Mouse (Mus musculus) stomach, embryonic 15.5 days (tissue): Measurements from ENCODE around the gene Cpeb3. TPM values are rescaled to one million over a fixed set of nuclear protein-coding genes. Genes with fewer than 3 reads are reported as not detected.

Experiments used
- ATAC-seq: fragments of 200-750 bp; cut with Nextera tagmentation; 2 replicates; pipeline ENCODE4 v1.8.0; 2017; ENCODE audit warnings: low read depth, moderate number of reproducible peaks, moderate TSS enrichment; ENCODE audit not compliant: insufficient read depth, low FRiP score
- H3K27ac ChIP-seq: fragments of 300-500 bp; sonication (generic); 2 replicates; pipeline ENCODE4 v1.5.1; 2015; ENCODE audit warnings: mild to moderate bottlenecking, inconsistent platforms
- H3K27me3 ChIP-seq: fragments of 300-500 bp; sonication (generic); replicated peaks from 2 replicates; pipeline ENCODE4 v1.6.1; 2015; ENCODE audit warnings: inconsistent platforms
- H3K36me3 ChIP-seq: fragments of 300-500 bp; sonication (generic); 2 replicates; pipeline ENCODE4 v1.6.1; 2015; ENCODE audit warnings: inconsistent platforms
- H3K4me1 ChIP-seq: fragments of 300-500 bp; sonication (generic); 2 replicates; pipeline ENCODE4 v1.6.1; 2015; ENCODE audit warnings: inconsistent platforms
- H3K4me2 ChIP-seq: fragments of 300-500 bp; sonication (generic); 2 replicates; pipeline ENCODE4 v1.6.1; 2015; ENCODE audit warnings: mild to moderate bottlenecking, inconsistent platforms
- H3K4me3 ChIP-seq: fragments of 300-500 bp; sonication (generic); replicated peaks from 2 replicates; pipeline ENCODE4 v1.5.1; 2015; ENCODE audit warnings: inconsistent platforms
- H3K9ac ChIP-seq: fragments of 300-500 bp; sonication (generic); 2 replicates; pipeline ENCODE4 v1.6.1; 2015; ENCODE audit warnings: inconsistent platforms
- H3K9me3 ChIP-seq: fragments of 300-500 bp; sonication (generic); 2 replicates; pipeline ENCODE4 v1.6.1; 2016; ENCODE audit warnings: inconsistent platforms
- WGBS: fragments of 180-500 bp; shearing (Covaris S2); methylation state at CpG from one replicate; pipeline ENCODE4 v1.1.7; 2015; 5-methylcytosine and 5-hydroxymethylcytosine counted together
- polyA plus RNA-seq: library from polyadenylated mRNA; unstranded; fragments of >200 nt; fragmentation: Nextera tagmentation; extraction: Ambion mirVana; gene quantifications from 2 replicates; pipeline ENCODE4 v1.2.1, GENCODE M21; 2015

Cpeb3 gene
- polyA plus RNA-seq, 1 experiment from 2014 or later: 1.3 TPM

GRCm38 (mm10) chr19:37044431-37044830, 164.0 kb downstream of the Cpeb3 start:
- no peaks in the 10 kb centered on the region for H3K36me3 ChIP-seq
- H3K27me3 ChIP-seq: no peaks in the 10 kb centered on the region
- H3K9ac ChIP-seq: no peak overlapping the region
- H3K4me2 ChIP-seq: no peak overlapping the region
- H3K4me3 ChIP-seq: no peak overlapping the region
- WGBS: 68% methylated on average over 10 of the region's 10 CpGs
- H3K4me1 ChIP-seq: no peaks in the 10 kb centered on the region
- ATAC-seq: no peak
- no peaks in the 10 kb centered on the region for H3K9me3 ChIP-seq
- H3K27ac ChIP-seq: no peak overlapping the region

GRCm38 (mm10) chr19:37040906-37041305, 167.5 kb downstream of the Cpeb3 start:
- no peaks in the 10 kb centered on the region for H3K36me3 ChIP-seq
- no peaks in the 10 kb centered on the region for H3K4me1 ChIP-seq
- ATAC-seq: no peak
- H3K9me3 ChIP-seq: no peaks in the 10 kb centered on the region
- no peak overlapping the region for H3K27ac ChIP-seq
- H3K27me3 ChIP-seq: no peaks in the 10 kb centered on the region
- H3K4me2 ChIP-seq: no peak overlapping the region
- no peak overlapping the region for H3K9ac ChIP-seq
- no peak overlapping the region for H3K4me3 ChIP-seq

DNA sequence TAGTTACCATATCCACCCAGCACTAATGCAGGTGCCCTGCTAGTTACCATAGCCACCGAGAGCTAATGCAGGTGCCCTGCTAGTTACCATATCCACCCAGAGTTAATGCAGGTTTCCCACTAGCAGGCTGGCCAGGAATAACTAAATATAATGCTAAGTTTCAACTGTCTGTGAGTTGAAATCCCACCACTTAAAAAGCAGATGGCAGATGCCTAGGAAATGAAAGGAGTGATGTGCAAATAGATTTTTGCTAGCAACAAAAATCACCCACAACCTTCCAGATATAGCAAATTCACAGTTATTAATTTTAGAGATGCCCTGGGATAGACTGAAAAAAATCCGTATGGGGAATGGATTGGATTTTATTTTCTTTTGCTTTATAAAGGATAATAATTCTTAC, 176.0 kb downstream of the Cpeb3 start:
- no peak overlapping the region for H3K9ac ChIP-seq
- no peak overlapping the region for H3K4me2 ChIP-seq
- no peak overlapping the region for H3K27ac ChIP-seq
- no peaks in the 10 kb centered on the region for H3K4me1 ChIP-seq
- ATAC-seq: no peak
- H3K4me3 ChIP-seq: no peak overlapping the region
- H3K27me3 ChIP-seq: no peaks in the 10 kb centered on the region
- no peaks in the 10 kb centered on the region for H3K9me3 ChIP-seq
- H3K36me3 ChIP-seq: no peaks in the 10 kb centered on the region
- WGBS: 86% methylated on average over 2 of the region's 2 CpGs

DNA sequence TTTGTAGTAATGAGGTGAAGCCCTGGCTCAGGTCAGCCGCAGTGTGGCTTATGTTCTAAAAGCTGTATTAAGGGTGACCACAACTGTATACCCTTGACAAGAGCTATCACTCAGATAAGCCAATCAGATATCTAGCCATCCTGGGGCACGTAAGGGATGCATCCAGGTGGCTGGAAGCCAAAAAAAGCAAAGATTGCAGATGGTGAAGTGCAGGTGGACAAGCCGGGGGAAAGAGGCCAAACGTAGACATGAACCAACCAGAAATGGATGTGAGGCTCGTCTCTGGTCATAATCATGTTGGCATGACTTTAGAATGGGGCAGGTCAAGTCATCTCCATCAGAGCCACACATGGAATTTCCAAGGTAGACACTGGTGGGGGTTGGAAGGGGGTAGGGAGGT, 177.0 kb downstream of the Cpeb3 start:
- Histone ChIP-seq H3K4me2 (no peak overlapping the region), H3K9me3 (no peaks in the 10 kb centered on the region), H3K27ac (no peak overlapping the region), H3K4me3 (no peak overlapping the region), H3K9ac (no peak overlapping the region), H3K4me1 (no peaks in the 10 kb centered on the region), H3K27me3 (no peaks in the 10 kb centered on the region), H3K36me3 (no peaks in the 10 kb centered on the region)
- 79% methylated on average over 5 of the region's 5 CpGs for WGBS
- ATAC-seq: no peak

GRCm38 (mm10) chr19:37029771-37030170, 178.6 kb downstream of the Cpeb3 start:
- Histone ChIP-seq H3K27ac (no peak overlapping the region), H3K9ac (no peak overlapping the region), H3K4me2 (no peak overlapping the region), H3K9me3 (no peaks in the 10 kb centered on the region), H3K4me1 (no peaks in the 10 kb centered on the region), H3K27me3 (no peaks in the 10 kb centered on the region), H3K4me3 (no peak overlapping the region), H3K36me3 (no peaks in the 10 kb centered on the region)
- 79% methylated on average over 6 of the region's 6 CpGs for WGBS
- ATAC-seq: no peak

GRCm38 (mm10) chr19:37026408-37026807, 182.0 kb downstream of the Cpeb3 start:
- Histone ChIP-seq H3K4me1 (no peaks in the 10 kb centered on the region), H3K9me3 (no peaks in the 10 kb centered on the region), H3K27ac (no peak overlapping the region), H3K4me2 (no peak overlapping the region), H3K4me3 (no peak overlapping the region), H3K9ac (no peak overlapping the region), H3K27me3 (no peaks in the 10 kb centered on the region), H3K36me3 (no peaks in the 10 kb centered on the region)
- no peak for ATAC-seq
- WGBS: 64% methylated on average over 11 of the region's 11 CpGs

DNA sequence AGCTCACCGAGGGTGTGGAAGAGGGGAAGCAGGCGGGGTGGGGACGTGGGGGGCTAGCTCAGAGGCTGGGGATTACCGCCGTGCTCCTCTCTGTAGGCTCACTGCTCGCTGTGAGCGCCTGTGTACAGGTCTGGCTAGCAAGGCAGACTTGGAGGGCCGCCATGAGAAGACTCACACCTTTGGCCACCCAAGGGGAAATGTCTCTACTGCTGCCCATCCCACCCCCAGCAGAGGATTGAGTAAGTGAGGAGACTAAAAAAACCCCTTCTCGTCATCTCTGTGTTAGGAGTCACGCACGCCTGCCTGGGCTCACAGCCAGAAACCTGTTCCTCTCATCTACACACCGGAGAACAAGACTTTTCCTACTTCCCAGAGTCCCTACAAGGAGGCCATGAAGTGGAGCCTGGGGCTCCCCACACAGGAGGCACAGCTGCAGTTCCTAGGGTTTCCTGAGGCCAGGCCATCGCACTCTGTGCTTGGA, 182.5 kb downstream of the Cpeb3 start:
- no peak for ATAC-seq
- Histone ChIP-seq H3K4me3 (no peak overlapping the region), H3K4me1 (no peaks in the 10 kb centered on the region)

GRCm38 (mm10) chr19:37022146-37022545, 186.3 kb downstream of the Cpeb3 start:
- Histone ChIP-seq H3K4me1 (no peaks in the 10 kb centered on the region), H3K27ac (no peak overlapping the region), H3K36me3 (no peaks in the 10 kb centered on the region), H3K4me3 (no peak overlapping the region), H3K9ac (no peak overlapping the region), H3K27me3 (no peaks in the 10 kb centered on the region), H3K4me2 (no peak overlapping the region), H3K9me3 (no peaks in the 10 kb centered on the region)
- WGBS: 90% methylated on average over 5 of the region's 5 CpGs
- ATAC-seq: no peak

More for the DNA sequence above, 182.5 kb downstream of the Cpeb3 start:
- Histone ChIP-seq H3K27ac (no peak overlapping the region), H3K36me3 (no peaks in the 10 kb centered on the region), H3K27me3 (no peaks in the 10 kb centered on the region), H3K9me3 (no peaks in the 10 kb centered on the region), H3K9ac (no peak overlapping the region), H3K4me2 (no peak overlapping the region)
- WGBS: 68% methylated on average over 13 of the region's 13 CpGs

DNA sequence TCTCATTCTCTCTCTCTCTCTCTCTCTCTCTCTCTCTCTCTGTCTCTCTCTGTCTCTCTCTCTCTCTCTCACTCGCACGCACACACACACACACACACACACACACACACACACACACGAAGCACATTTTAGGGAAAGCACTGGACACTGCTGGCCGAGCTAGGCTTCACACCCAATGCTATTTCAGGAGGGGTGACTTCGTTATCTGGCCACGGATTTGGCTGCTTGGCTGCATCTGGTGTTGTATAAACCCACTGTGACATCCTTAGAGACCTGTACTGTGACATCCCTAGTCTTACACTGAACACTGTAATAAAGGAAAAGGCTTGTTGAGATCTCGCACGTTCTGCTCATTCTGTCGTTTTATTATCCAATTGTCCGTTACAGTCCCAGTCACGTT, 187.4 kb downstream of the Cpeb3 start:
- Histone ChIP-seq H3K27ac (no peak overlapping the region), H3K4me2 (no peak overlapping the region), H3K36me3 (no peaks in the 10 kb centered on the region), H3K4me1 (no peaks in the 10 kb centered on the region), H3K9ac (no peak overlapping the region), H3K27me3 (no peaks in the 10 kb centered on the region), H3K9me3 (no peaks in the 10 kb centered on the region), H3K4me3 (no peak overlapping the region)
- ATAC-seq: no peak
- 81% methylated on average over 11 of the region's 11 CpGs for WGBS

GRCm38 (mm10) chr19:37020531-37020930, 187.9 kb downstream of the Cpeb3 start:
- H3K9me3 ChIP-seq: no peaks in the 10 kb centered on the region
- WGBS: 51% methylated on average over 5 of the region's 5 CpGs
- H3K36me3 ChIP-seq: no peaks in the 10 kb centered on the region
- H3K9ac ChIP-seq: no peak overlapping the region
- no peak for ATAC-seq
- H3K27ac ChIP-seq: no peak overlapping the region
- H3K4me1 ChIP-seq: no peaks in the 10 kb centered on the region
- H3K4me2 ChIP-seq: no peak overlapping the region
- H3K27me3 ChIP-seq: no peaks in the 10 kb centered on the region
- no peak overlapping the region for H3K4me3 ChIP-seq

GRCm38 (mm10) chr19:37018931-37019330, 189.5 kb downstream of the Cpeb3 start:
- H3K9ac ChIP-seq: no peak overlapping the region
- no peak overlapping the region for H3K27ac ChIP-seq
- peak overlapping the region; percentile 63 for H3K4me2 ChIP-seq
- no peaks in the 10 kb centered on the region for H3K36me3 ChIP-seq
- H3K4me3 ChIP-seq: peak overlapping the region; percentile 43
- no peaks in the 10 kb centered on the region for H3K9me3 ChIP-seq
- H3K4me1 ChIP-seq: no peaks in the 10 kb centered on the region
- ATAC-seq: no peak
- no peaks in the 10 kb centered on the region for H3K27me3 ChIP-seq
- 48% methylated on average over 5 of the region's 5 CpGs for WGBS

DNA sequence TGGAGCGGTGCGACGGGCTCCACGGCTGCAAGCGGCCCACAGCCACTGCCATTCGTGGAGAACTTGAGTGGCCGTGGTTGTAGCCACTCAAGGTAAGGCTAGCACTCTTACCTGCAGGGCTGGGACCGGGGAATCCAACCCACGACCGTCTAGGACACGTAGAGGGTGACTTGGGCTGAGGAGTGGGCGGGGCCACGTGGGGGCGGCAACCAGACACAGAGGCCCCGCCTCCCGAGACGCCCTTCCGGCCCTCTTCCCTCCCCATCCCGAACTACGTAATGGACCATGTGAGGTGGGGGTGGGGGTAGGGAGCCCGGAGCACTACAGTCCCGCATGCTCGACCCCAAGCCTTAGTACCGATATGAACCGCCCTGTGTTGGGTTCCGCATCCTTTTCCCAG, 190.0 kb downstream of the Cpeb3 start:
- Histone ChIP-seq H3K9ac (no peak overlapping the region), H3K27me3 (no peaks in the 10 kb centered on the region), H3K4me3 (peak overlapping the region; percentile 43), H3K9me3 (no peaks in the 10 kb centered on the region), H3K36me3 (no peaks in the 10 kb centered on the region), H3K27ac (no peak overlapping the region), H3K4me2 (peak overlapping the region; percentile 63), H3K4me1 (no peaks in the 10 kb centered on the region)
- ATAC-seq: peak; percentile 91
- WGBS: 7% methylated on average over 26 of the region's 26 CpGs

GRCm38 (mm10) chr19:37016890-37017289, 191.5 kb downstream of the Cpeb3 start:
- H3K27me3 ChIP-seq: no peaks in the 10 kb centered on the region
- ATAC-seq: no peak
- no peak overlapping the region for H3K4me2 ChIP-seq
- H3K36me3 ChIP-seq: peaks cover 7% of the 10 kb centered on the region; the same call in 1 of the 2 replicates
- H3K9me3 ChIP-seq: no peaks in the 10 kb centered on the region
- no peaks in the 10 kb centered on the region for H3K4me1 ChIP-seq
- no peak overlapping the region for H3K27ac ChIP-seq
- WGBS: 92% methylated on average over 6 of the region's 6 CpGs
- no peak overlapping the region for H3K9ac ChIP-seq
- H3K4me3 ChIP-seq: no peak overlapping the region
